In the genomic region with DNA sequence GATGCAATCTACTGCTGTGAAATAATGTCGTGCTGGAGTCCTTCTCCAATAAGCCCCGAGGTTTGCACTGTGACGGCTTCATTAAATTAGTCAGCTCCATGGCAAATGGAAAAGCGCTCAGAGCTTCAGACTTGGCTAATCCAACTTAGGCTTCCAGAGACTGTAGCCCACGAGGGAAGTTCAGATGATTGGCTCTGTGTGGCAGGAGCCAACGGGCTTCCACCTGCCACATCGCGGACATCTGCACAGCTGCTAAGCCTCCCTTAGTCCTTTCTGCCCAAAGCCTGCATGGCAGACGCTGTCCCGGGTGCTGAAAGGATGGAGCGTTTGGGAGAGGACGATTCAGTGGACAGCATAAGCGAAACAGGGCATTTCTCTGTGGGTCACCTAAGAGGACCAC, we compare ENCODE assay signal across 9 mouse cellular contexts.
DNase-seq lines count a peak whose midpoint lies in the region; ATAC-seq and TF ChIP-seq lines count a peak whose summit lies in the region.
"Had no signal": no experiment of that assay in that cellular context is flagged by ENCODE, and none has a peak within 500 bp of the region (broad histone marks: within the 10 kb centered on the region; RNA-seq: fewer than 3 reads in every experiment).

No protein-coding gene starts in this region.

- DNase-seq in forebrain, embryonic 10.5 days (ENCODE audit: extremely low spot score, low spot score): peak; percentile 48
- DNase-seq in urinary bladder, postnatal 14 days (ENCODE audit: low spot score): peak; percentile 28
- no peak for DNase-seq in urinary bladder, adult 2 months (ENCODE audit: low spot score)
- DNase-seq in c-Kit-positive CD71-positive TER-119-positive erythroid progenitor cells, embryonic 14.5 days (ENCODE audit: low spot score): no peak
- no peak for DNase-seq in MN1 (ENCODE audit: low spot score)

- no peak overlapping the region for H3K4me3 ChIP-seq in forebrain, embryonic 10.5 days
- no peak overlapping the region for H3K4me3 ChIP-seq in forebrain, embryonic 15.5 days
- H3K4me3 ChIP-seq in hindbrain, embryonic 13.5 days: no peak overlapping the region
- H3K4me3 ChIP-seq in myocyte: no peak overlapping the region
- H3K4me3 ChIP-seq: lung, embryonic 15.5 days had no signal

- H3K79me2 ChIP-seq in myocyte (ENCODE audit: control insufficient read depth, insufficient read depth): no peaks in the 10 kb centered on the region

- H3K36me3 ChIP-seq in forebrain, embryonic 10.5 days (replicated peaks): no peaks in the 10 kb centered on the region
- H3K36me3 ChIP-seq in forebrain, embryonic 15.5 days: no peaks in the 10 kb centered on the region
- H3K36me3 ChIP-seq in hindbrain, embryonic 13.5 days: no peaks in the 10 kb centered on the region
- H3K36me3 ChIP-seq in myocyte (ENCODE audit: control insufficient read depth, insufficient read depth): no peaks in the 10 kb centered on the region
- H3K36me3 ChIP-seq: lung, embryonic 15.5 days had no signal

- no peak for TF ChIP-seq POLR2A in myocyte (IDR thresholded peaks at IDR 0.05; ENCODE audit: insufficient read length, low read depth)

- no peaks in the 10 kb centered on the region for H3K9me3 ChIP-seq in forebrain, embryonic 10.5 days
- H3K9me3 ChIP-seq in forebrain, embryonic 15.5 days: no peaks in the 10 kb centered on the region
- no peaks in the 10 kb centered on the region for H3K9me3 ChIP-seq in hindbrain, embryonic 13.5 days
- H3K9me3 ChIP-seq: lung, embryonic 15.5 days had no signal

- no peaks in the 10 kb centered on the region for H3K4me1 ChIP-seq in forebrain, embryonic 10.5 days
- peaks cover 15% of the 10 kb centered on the region for H3K4me1 ChIP-seq in forebrain, embryonic 15.5 days
- peaks cover 33% of the 10 kb centered on the region for H3K4me1 ChIP-seq in hindbrain, embryonic 13.5 days (replicated peaks)
- H3K4me1 ChIP-seq: lung, embryonic 15.5 days had no signal

- H3K27ac ChIP-seq in forebrain, embryonic 10.5 days: no peak overlapping the region
- no peak overlapping the region for H3K27ac ChIP-seq in forebrain, embryonic 15.5 days (replicated peaks)
- H3K27ac ChIP-seq in hindbrain, embryonic 13.5 days: peak overlapping the region; percentile 86
- H3K27ac ChIP-seq: lung, embryonic 15.5 days had no signal

- H3K4me2 ChIP-seq in forebrain, embryonic 15.5 days (replicated peaks): no peak overlapping the region
- H3K4me2 ChIP-seq in hindbrain, embryonic 13.5 days: peak overlapping the region; percentile 22
- no peak overlapping the region for H3K4me2 ChIP-seq in myocyte (ENCODE audit: low read depth)
- H3K4me2 ChIP-seq: lung, embryonic 15.5 days had no signal

- H3ac ChIP-seq in myocyte (ENCODE audit: control insufficient read depth, insufficient read length): no peak overlapping the region

- WGBS in forebrain, embryonic 10.5 days: 24% methylated on average over 13 of the region's 13 CpGs
- WGBS in forebrain, embryonic 15.5 days: 20% methylated on average over 13 of the region's 13 CpGs
- 12% methylated on average over 13 of the region's 13 CpGs for WGBS in hindbrain, embryonic 13.5 days

- H3K27me3 ChIP-seq in forebrain, embryonic 10.5 days (ENCODE audit: poor library complexity, severe bottlenecking): no peaks in the 10 kb centered on the region
- no peaks in the 10 kb centered on the region for H3K27me3 ChIP-seq in forebrain, embryonic 15.5 days
- H3K27me3 ChIP-seq in hindbrain, embryonic 13.5 days: no peaks in the 10 kb centered on the region
- no peaks in the 10 kb centered on the region for H3K27me3 ChIP-seq in myocyte (ENCODE audit: control insufficient read depth, insufficient read depth, insufficient read length)
- H3K27me3 ChIP-seq: lung, embryonic 15.5 days had no signal

- ATAC-seq in forebrain, embryonic 15.5 days (replicated peaks): no peak
- ATAC-seq in hindbrain, embryonic 13.5 days (ENCODE audit: low FRiP score): peak; percentile 50

- no peak overlapping the region for H3K9ac ChIP-seq in forebrain, embryonic 15.5 days (replicated peaks)
- H3K9ac ChIP-seq in hindbrain, embryonic 13.5 days: no peak overlapping the region
- H3K9ac ChIP-seq: lung, embryonic 15.5 days had no signal

TF ChIP-seq in myocyte, 11 proteins besides CTCF, POLR2A, EP300 and RAD21:
- TF ChIP-seq MYOG (IDR thresholded peaks at IDR 0.05; ENCODE audit: control insufficient read depth in 1 of 3, insufficient read depth in 1 of 3, insufficient read length in 2 of 3, low read depth in 2 of 3) (peak in 1 of 3 experiments; percentile 65), E2F4 (IDR thresholded peaks at IDR 0.05; ENCODE audit: insufficient read depth) (no peak), MAX (IDR thresholded peaks at IDR 0.05; ENCODE audit: low read depth) (no peak), POLR2AphosphoS2 (IDR thresholded peaks at IDR 0.05; ENCODE audit: insufficient read length, low read depth) (no peak), MYOD1 (IDR thresholded peaks at IDR 0.05; ENCODE audit: control insufficient read depth in 1 of 3, insufficient read length in 2 of 3, low read depth in 2 of 3) (peak in 2 of 3 experiments; percentile 50 to 55), REST (IDR thresholded peaks at IDR 0.05; ENCODE audit: insufficient read depth, insufficient read length) (peak; percentile 95), USF1 (IDR thresholded peaks at IDR 0.05; ENCODE audit: low read depth) (no peak), TCF3 (IDR thresholded peaks at IDR 0.05; ENCODE audit: insufficient read length, low read depth) (no peak)

Comparison
In these comparisons a context has a peak if more than half of its experiments do, and no peak if none do; other contexts are left out.
1. DNase-seq: peak in forebrain, embryonic 10.5 days (single experiment) and urinary bladder, postnatal 14 days (single experiment); none in urinary bladder, adult 2 months (single experiment), c-Kit-positive CD71-positive TER-119-positive erythroid progenitor cells, embryonic 14.5 days (single experiment) and MN1 (single experiment).